Mouse (Mus musculus) adrenal gland, postnatal 10 days (tissue): ENCODE results near the gene 1600014C23Rik. TPM values are rescaled to one million over a fixed set of nuclear protein-coding genes. Genes with fewer than 3 reads are reported as not detected.

Experiments
- DNase-seq: peaks from one replicate; pipeline ENCODE4 v3.0.0; 2021; ENCODE audit warnings: mixed read lengths
- total RNA-seq, 2 experiments: library from RNA; stranded (reverse); gene quantifications; 2 replicates each; pipeline ENCODE4 v1.2.3; 2021

1600014C23Rik gene
- total RNA-seq, 2 experiments from 2014 or later = not detected

DNA sequence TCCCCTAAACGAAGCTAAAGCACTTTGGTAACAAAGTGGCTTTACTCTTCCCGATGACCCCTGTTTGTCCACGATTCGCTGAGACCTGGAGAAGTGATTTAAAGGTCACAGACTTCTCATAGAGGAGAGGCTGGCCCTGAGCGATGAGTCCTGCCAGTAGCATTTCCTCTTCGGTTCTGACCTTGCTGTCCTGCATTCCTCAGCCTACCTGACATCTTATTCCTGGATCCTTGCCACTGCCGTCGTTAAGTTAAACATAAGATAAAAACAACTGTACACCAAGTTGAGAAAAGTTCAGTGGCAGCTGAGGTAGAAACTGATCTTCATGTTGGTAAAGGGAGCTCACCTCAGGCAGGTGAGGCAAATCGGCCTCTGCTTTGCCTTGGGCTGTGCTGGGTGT lies 44.5 kb downstream of the 1600014C23Rik start:
- DNase-seq = no peak

DNA sequence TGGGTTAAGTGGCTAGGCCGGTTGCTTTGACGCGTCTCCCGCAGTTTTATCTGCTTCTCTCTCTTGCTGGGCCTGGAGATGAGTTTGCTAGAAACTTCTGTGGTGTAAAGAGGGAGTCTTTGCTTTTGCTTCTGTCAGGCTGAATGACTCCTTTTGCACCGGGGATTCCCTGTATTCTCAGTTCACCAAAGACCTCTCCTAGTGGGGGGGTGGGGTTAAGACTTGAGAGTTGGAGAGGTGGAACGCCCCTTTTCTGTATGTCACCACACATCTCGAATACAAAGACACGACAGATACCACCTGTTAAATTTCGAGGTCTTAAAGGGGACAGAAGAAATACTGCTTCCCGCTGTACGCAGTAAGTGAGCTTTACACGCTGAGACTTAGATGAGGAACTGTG lies 46.9 kb downstream of the 1600014C23Rik start, which contains the start of gene Tmem63b:
Tmem63b (minus strand) TSS at position 190 of the 400 bp plus-strand sequence.
- no peak for DNase-seq

DNA sequence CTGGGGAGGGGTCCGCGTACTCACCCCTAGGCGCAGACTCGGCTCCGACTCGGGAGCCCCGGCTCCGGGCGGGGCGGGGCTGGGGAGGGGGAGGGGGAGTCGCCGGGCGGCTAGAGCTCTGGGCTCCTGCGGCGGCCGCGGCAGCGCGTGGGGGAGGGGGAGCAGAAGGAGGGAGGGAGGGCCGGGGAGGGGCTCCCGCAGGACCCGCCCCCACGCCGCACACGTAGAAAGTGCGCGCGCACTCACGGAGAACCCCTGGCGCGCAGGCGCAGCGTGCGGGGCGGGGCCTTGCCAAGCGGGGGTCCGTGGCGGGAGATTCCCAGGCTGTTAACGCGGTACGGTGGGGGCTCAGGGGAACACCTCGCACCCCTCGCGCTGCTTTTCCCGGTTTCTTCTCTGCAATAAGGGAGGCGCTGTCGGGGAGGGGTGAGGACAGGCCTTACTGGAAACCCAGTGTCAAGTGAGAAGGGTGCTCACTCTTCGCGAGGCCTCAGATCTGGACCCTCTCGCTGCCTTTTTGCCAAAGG lies 47.5 kb downstream of the 1600014C23Rik start, which contains the start of gene Mrpl14:
Mrpl14 (plus strand) TSS at position 230 of the 527 bp plus-strand sequence.
- peak; percentile 96 for DNase-seq

DNA sequence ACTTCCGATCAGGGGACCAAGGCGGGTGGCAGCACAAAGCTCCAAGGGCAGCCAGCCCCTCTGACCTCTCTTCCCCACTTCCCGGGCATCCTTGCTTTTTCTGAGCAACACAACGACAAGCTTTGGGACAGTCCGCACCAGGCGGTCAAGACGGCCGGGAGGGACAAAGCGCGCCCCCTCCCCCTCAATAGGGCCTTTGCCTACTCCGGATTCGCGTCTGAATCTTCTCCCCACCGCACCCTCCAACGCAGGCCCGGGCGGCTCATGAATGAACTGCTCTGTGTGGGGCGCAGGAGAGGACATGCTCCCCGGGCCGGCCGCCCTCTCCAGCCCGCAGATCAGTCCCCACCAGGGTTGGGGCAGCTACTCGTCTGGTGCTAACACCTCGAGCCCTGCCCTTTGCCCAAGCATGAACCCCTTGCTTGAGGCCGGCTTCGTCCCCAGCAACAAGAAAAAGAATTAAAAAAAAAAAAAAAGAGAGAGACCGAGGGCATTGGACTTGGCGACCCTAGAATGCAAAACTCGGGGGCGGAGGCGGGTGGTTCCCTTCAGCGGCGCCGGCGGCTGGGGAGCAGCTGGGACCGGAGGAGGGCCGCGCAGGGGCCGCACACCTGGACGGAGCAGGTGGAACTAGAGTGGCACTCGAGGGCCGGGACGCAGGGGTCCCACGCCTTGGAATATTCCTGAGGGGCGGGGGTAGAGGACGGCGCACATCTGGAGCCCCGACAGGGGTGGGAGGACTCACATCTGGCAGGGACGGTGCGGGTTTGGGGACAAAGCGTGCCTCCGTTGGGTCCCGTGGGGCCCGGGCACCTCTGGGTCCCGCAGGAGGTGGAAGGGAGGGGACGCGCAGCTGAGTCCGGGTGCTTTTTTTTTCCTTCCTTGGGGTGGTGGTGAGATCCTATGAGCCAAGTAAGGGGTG lies 48.2 kb downstream of the 1600014C23Rik start:
- peak; percentile 59 for DNase-seq

DNA sequence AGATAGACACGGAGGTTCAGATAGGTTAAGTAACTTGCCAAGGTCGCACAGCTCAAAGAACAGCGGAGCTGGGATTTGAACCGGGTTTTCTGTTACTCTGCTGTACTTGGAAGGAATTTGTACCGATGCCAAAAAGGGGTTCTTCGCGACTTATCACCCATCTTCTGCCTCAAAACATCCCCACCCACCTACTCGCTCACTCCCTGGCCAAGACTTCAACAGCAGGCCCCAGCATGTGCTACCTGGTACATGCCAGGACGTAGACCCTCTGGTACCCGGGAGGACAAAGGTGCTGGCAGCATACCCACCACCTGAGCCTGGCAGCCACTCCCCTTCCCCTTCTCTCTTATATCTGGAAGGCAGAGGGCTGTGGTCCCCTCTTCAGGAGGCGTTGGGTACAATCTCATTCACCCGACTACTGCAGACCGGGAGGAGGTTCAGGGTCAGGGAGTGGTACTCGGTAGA lies 48.9 kb downstream of the 1600014C23Rik start:
- DNase-seq = no peak

Other genes with a start within 250 kb of the 1600014C23Rik start
- gene Aars2, start 227.0 kb downstream of the 1600014C23Rik start, total RNA-seq = 10 to 100 TPM; 17.6 to 22.6 TPM
- gene Tcte1, start 210.4 kb downstream of the 1600014C23Rik start, total RNA-seq = not detected
- gene Tmem151b, start 184.2 kb downstream of the 1600014C23Rik start, total RNA-seq = 1 to 10 TPM; 1.2 to 3.1 TPM
- gene Nfkbie, start 178.1 kb downstream of the 1600014C23Rik start, total RNA-seq = 1 to 10 TPM; 4.4 to 6.2 TPM
- gene Slc35b2, start 170.0 kb downstream of the 1600014C23Rik start, total RNA-seq = 10 to 100 TPM; 65.9 TPM
- 1,000 to 10,000 TPM; 1,111 to 1,198 TPM for gene Hsp90ab1, start 160.6 kb downstream of the 1600014C23Rik start, total RNA-seq
- 100 to 1,000 TPM; 130 to 145 TPM for gene Slc29a1, start 134.2 kb downstream of the 1600014C23Rik start, total RNA-seq
- gene Mymx, start 131.7 kb downstream of the 1600014C23Rik start, total RNA-seq = 1 to 10 TPM in 1 of 2 experiments, under 1 TPM in 1; 0.57 to 1.9 TPM
- gene Capn11, start 74.5 kb downstream of the 1600014C23Rik start, total RNA-seq = under 1 TPM in 1 of 2 experiments, not detected in 1; 0.63 TPM
- gene Mrpl14, start 47.5 kb downstream of the 1600014C23Rik start, total RNA-seq = 100 to 1,000 TPM; 131 to 137 TPM
- 10 to 100 TPM; 44.9 to 56.8 TPM for gene Tmem63b, start 46.9 kb downstream of the 1600014C23Rik start, total RNA-seq